Mouse (Mus musculus) liver, postnatal 0 days (tissue): ENCODE measurements around the gene Vdr. TPM values are rescaled to one million over a fixed set of nuclear protein-coding genes. Genes with fewer than 3 reads are reported as not detected.

Source experiments
- ATAC-seq: fragments of 200-750 bp; cut with Nextera tagmentation; 2 replicates; pipeline ENCODE4 v1.8.0; 2017; ENCODE audit warnings: mild to moderate bottlenecking, moderate library complexity
- DNase-seq: peaks from one replicate; pipeline ENCODE4 v3.0.0-alpha.2; 2016
- H3K27ac ChIP-seq: fragments of 300-500 bp; sonication (generic); 2 replicates; pipeline ENCODE4 v1.5.1; 2014; ENCODE audit warnings: antibody characterized with exemption, moderate library complexity, mild to moderate bottlenecking, low read depth
- H3K27me3 ChIP-seq: fragments of 300-500 bp; sonication (generic); 2 replicates; pipeline ENCODE4 v1.6.1; 2014; ENCODE audit warnings: low read length, control low read depth, mixed read lengths; ENCODE audit not compliant: insufficient read depth
- H3K36me3 ChIP-seq: fragments of 300-500 bp; sonication (generic); replicated peaks from 2 replicates; pipeline ENCODE4 v1.6.1; 2014; ENCODE audit warnings: mild to moderate bottlenecking, control low read depth, low read length, moderate library complexity, mixed read lengths; ENCODE audit not compliant: insufficient read depth
- H3K4me1 ChIP-seq: fragments of 300-500 bp; sonication (generic); 2 replicates; pipeline ENCODE4 v1.6.1; 2014; ENCODE audit warnings: antibody characterized with exemption, mild to moderate bottlenecking, control low read depth; ENCODE audit not compliant: insufficient read depth
- H3K4me2 ChIP-seq: fragments of 300-500 bp; sonication (generic); 2 replicates; pipeline ENCODE4 v1.6.1; 2014; ENCODE audit warnings: low read depth, mild to moderate bottlenecking, low read length, moderate library complexity, mixed read lengths
- H3K4me3 ChIP-seq: fragments of 300-500 bp; sonication (generic); 2 replicates; pipeline ENCODE4 v1.5.1; 2014; ENCODE audit warnings: low read depth, low read length
- H3K9ac ChIP-seq: fragments of 300-500 bp; sonication (generic); replicated peaks from 2 replicates; pipeline ENCODE4 v1.6.1; 2014; ENCODE audit warnings: mild to moderate bottlenecking, moderate library complexity
- H3K9me3 ChIP-seq: fragments of 300-500 bp; sonication (generic); 2 replicates; pipeline ENCODE4 v1.6.1; 2016; ENCODE audit warnings: mild to moderate bottlenecking, control low read depth, low read length, mixed read lengths
- CTCF ChIP-seq: sonication (generic); IDR thresholded peaks from 2 replicates; pipeline ENCODE4 v1.5.1; 2016; ENCODE audit warnings: antibody characterized with exemption, low read depth
- EP300 ChIP-seq: IDR thresholded peaks from 2 replicates; pipeline ENCODE4 v1.6.1; 2016; ENCODE audit warnings: antibody characterized with exemption, low read depth, mild to moderate bottlenecking
- WGBS: fragments of 180-500 bp; shearing (Covaris S2); extraction: QIAGEN DNeasy Blood & Tissue Kit; methylation state at CpG from one replicate; pipeline ENCODE4 v1.1.7; 2014; ENCODE audit not compliant: insufficient replicate concordance; 5-methylcytosine and 5-hydroxymethylcytosine counted together
- polyA plus RNA-seq: library from polyadenylated mRNA; unstranded; fragments of >200 nt; fragmentation: Nextera tagmentation; extraction: Ambion mirVana; gene quantifications from 2 replicates; pipeline ENCODE4 v1.2.1, GENCODE M21; 2015

The Vdr gene
- polyA plus RNA-seq, 1 experiment from 2014 or later, result 0.25 TPM

- Histone ChIP-seq H3K27ac (no peak overlapping the region), H3K36me3 (no peaks in the 10 kb centered on the region), H3K9ac (no peak overlapping the region), H3K4me1 (peaks cover 4% of the 10 kb centered on the region; the same call in 1 of the 2 replicates), H3K27me3 (no peaks in the 10 kb centered on the region), H3K4me2 (no peak overlapping the region), H3K9me3 (no peaks in the 10 kb centered on the region), H3K4me3 (no peak overlapping the region)
- DNase-seq, result no peak
- 42% methylated on average over 6 of the region's 6 CpGs for WGBS
- ATAC-seq, result no peak
- no peak for TF ChIP-seq EP300
- TF ChIP-seq CTCF, result no peak
These were observed 17.4 kb upstream of the Vdr start for GRCm38 (mm10) chr15:97927821-97928220.

GRCm38 (mm10) chr15:97927018-97927417 lies 16.6 kb upstream of the Vdr start:
- no peaks in the 10 kb centered on the region for H3K9me3 ChIP-seq
- no peak overlapping the region for H3K4me2 ChIP-seq
- DNase-seq, result no peak
- no peak overlapping the region for H3K4me3 ChIP-seq
- H3K36me3 ChIP-seq, result no peaks in the 10 kb centered on the region
- TF ChIP-seq EP300, result no peak
- no peak for TF ChIP-seq CTCF
- H3K27me3 ChIP-seq, result no peaks in the 10 kb centered on the region
- ATAC-seq, result no peak
- whole genome bisulfite sequencing, result 58% methylated on average over 4 of the region's 4 CpGs
- no peak overlapping the region for H3K27ac ChIP-seq
- no peak overlapping the region for H3K9ac ChIP-seq
- H3K4me1 ChIP-seq, result peaks cover 4% of the 10 kb centered on the region; the same call in 1 of the 2 replicates

DNA sequence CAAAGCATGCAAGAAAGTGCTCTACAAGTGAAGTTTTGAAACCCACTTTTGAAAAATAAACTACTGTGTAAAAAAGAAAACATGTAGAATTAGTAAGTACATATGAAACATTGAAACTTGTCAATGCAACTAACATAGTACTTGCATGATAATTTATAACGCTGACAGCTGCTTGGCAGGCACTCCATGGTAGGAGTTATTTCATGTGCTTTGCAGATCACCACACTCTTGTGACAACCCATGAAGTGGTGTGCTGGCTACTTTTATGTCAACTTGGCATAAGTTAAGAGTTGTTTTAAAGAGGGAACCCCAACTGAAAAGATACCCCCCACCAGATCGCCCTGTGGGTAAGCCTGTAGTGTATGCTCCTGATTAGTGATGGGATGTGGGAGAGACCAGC lies 12.0 kb upstream of the Vdr start:
- H3K9me3 ChIP-seq, result no peaks in the 10 kb centered on the region
- H3K4me2 ChIP-seq, result no peak overlapping the region
- ATAC-seq, result no peak
- no peaks in the 10 kb centered on the region for H3K4me1 ChIP-seq
- H3K36me3 ChIP-seq, result no peaks in the 10 kb centered on the region
- no peak overlapping the region for H3K4me3 ChIP-seq
- H3K9ac ChIP-seq, result no peak overlapping the region
- H3K27me3 ChIP-seq, result no peaks in the 10 kb centered on the region
- no peak for DNase-seq
- WGBS, result 87% methylated on average over 2 of the region's 2 CpGs
- no peak overlapping the region for H3K27ac ChIP-seq
- TF ChIP-seq CTCF (no peak), EP300 (no peak)

DNA sequence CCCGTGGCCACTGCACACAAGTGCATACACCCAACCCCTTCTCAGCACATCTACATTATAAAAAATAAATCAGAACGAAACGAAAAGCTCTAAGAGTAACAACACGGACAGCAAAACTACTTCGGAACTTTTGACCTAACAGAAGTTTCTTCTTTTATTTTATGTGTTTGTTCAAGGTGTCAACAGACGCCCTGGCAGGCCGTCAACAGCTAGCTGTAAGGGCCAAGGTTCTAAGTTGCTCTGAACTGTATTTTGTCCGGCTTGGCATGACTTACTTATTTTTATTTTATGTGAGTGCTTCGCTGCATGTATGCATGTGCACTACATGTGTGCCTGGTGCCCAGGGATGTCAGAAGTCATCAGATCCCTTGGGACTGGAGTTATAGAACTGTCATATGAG lies 11.4 kb upstream of the Vdr start:
- TF ChIP-seq EP300, result no peak
- TF ChIP-seq CTCF, result no peak
- no peak overlapping the region for H3K4me3 ChIP-seq
- H3K4me2 ChIP-seq, result no peak overlapping the region
- H3K4me1 ChIP-seq, result no peaks in the 10 kb centered on the region
- no peaks in the 10 kb centered on the region for H3K9me3 ChIP-seq
- no peak overlapping the region for H3K27ac ChIP-seq
- no peak for ATAC-seq
- H3K36me3 ChIP-seq, result no peaks in the 10 kb centered on the region
- 88% methylated on average over 9 of the region's 9 CpGs for WGBS
- H3K27me3 ChIP-seq, result no peaks in the 10 kb centered on the region
- H3K9ac ChIP-seq, result no peak overlapping the region
- DNase-seq, result no peak

GRCm38 (mm10) chr15:97920306-97920705 lies 9.9 kb upstream of the Vdr start:
- 46% methylated on average over 5 of the region's 5 CpGs for WGBS
- DNase-seq, result no peak
- TF ChIP-seq CTCF (no peak), EP300 (no peak)

GRCm38 (mm10) chr15:97919217-97919616 lies 8.8 kb upstream of the Vdr start:
- no peak for TF ChIP-seq CTCF
- TF ChIP-seq EP300, result no peak
- no peak for ATAC-seq
- no peaks in the 10 kb centered on the region for H3K4me1 ChIP-seq
- no peak overlapping the region for H3K4me3 ChIP-seq
- no peak overlapping the region for H3K4me2 ChIP-seq
- DNase-seq, result no peak
- no peak overlapping the region for H3K27ac ChIP-seq
- no peak overlapping the region for H3K9ac ChIP-seq
- H3K36me3 ChIP-seq, result no peaks in the 10 kb centered on the region
- WGBS, result 71% methylated on average over 7 of the region's 7 CpGs
- H3K9me3 ChIP-seq, result no peaks in the 10 kb centered on the region
- no peaks in the 10 kb centered on the region for H3K27me3 ChIP-seq

More at GRCm38 (mm10) chr15:97920306-97920705, 9.9 kb upstream of the Vdr start:
- no peaks in the 10 kb centered on the region for H3K9me3 ChIP-seq
- H3K4me2 ChIP-seq, result no peak overlapping the region
- no peaks in the 10 kb centered on the region for H3K27me3 ChIP-seq
- no peak overlapping the region for H3K27ac ChIP-seq
- no peaks in the 10 kb centered on the region for H3K36me3 ChIP-seq
- no peak for ATAC-seq
- H3K4me1 ChIP-seq, result no peaks in the 10 kb centered on the region
- no peak overlapping the region for H3K9ac ChIP-seq
- no peak overlapping the region for H3K4me3 ChIP-seq

DNA sequence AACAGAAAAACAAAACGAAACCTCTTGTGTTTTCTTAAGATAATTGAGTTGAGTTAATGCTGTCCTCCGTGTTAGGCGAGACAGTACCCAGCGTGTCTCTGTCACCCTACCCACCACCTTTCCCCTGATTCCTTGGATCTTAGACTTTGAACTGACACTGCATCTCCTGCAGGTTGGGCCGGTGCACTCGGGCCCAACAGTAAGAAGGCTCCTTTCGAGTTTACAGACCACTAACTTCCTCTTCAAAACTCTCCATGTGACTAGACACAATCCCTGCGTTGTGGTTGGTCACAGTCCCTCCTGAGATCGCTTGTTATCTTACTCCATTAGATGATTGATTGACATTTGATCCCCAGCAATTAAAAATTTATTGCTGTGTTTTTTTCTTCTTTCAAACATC lies 7.6 kb upstream of the Vdr start:
- WGBS, result 44% methylated on average over 9 of the region's 9 CpGs
- Histone ChIP-seq H3K4me2 (no peak overlapping the region), H3K27me3 (0 out of 2 replicates have a peak, but pooled peaks cover 4% of the 10 kb centered on the region), H3K9me3 (no peaks in the 10 kb centered on the region), H3K4me3 (no peak overlapping the region), H3K9ac (no peak overlapping the region), H3K36me3 (no peaks in the 10 kb centered on the region), H3K4me1 (no peaks in the 10 kb centered on the region), H3K27ac (no peak overlapping the region)
- DNase-seq, result no peak
- no peak for ATAC-seq
- TF ChIP-seq EP300 (no peak), CTCF (no peak)
